Mouse (Mus musculus) heart, embryonic 11.5 days (tissue): ENCODE data around the gene Eme2. TPM values are rescaled to one million over a fixed set of nuclear protein-coding genes. Genes with fewer than 3 reads are reported as not detected.

Experiments
- ATAC-seq: fragments of 200-750 bp; cut with Nextera tagmentation; replicated peaks from 2 replicates; pipeline ENCODE4 v1.8.0; 2017; ENCODE audit warnings: moderate library complexity; ENCODE audit not compliant: insufficient number of reproducible peaks, low FRiP score, low TSS enrichment
- H3K27ac ChIP-seq: fragments of 300-500 bp; sonication (generic); 2 replicates; pipeline ENCODE4 v1.5.1; 2014; ENCODE audit warnings: mild to moderate bottlenecking, low read depth, low read length
- H3K27me3 ChIP-seq: fragments of 300-500 bp; sonication (generic); 2 replicates; pipeline ENCODE4 v1.6.1; 2014; ENCODE audit warnings: mild to moderate bottlenecking, low read length, mixed read lengths; ENCODE audit not compliant: control insufficient read depth, insufficient read depth
- H3K36me3 ChIP-seq: fragments of 300-500 bp; sonication (generic); 2 replicates; pipeline ENCODE4 v1.6.1; 2014; ENCODE audit warnings: mild to moderate bottlenecking, low read length, moderate library complexity, mixed read lengths; ENCODE audit not compliant: control insufficient read depth, insufficient read depth
- H3K4me1 ChIP-seq: fragments of 300-500 bp; sonication (generic); 2 replicates; pipeline ENCODE4 v1.6.1; 2014; ENCODE audit warnings: low read length; ENCODE audit not compliant: control insufficient read depth, insufficient read depth
- H3K4me2 ChIP-seq: fragments of 300-500 bp; sonication (generic); 2 replicates; pipeline ENCODE4 v1.6.1; 2014; ENCODE audit warnings: mild to moderate bottlenecking, moderate library complexity
- H3K4me3 ChIP-seq: fragments of 300-500 bp; sonication (generic); 2 replicates; pipeline ENCODE4 v1.5.1; 2014; ENCODE audit warnings: low read depth, low read length
- H3K9ac ChIP-seq: fragments of 300-500 bp; sonication (generic); 2 replicates; pipeline ENCODE4 v1.6.1; 2014; ENCODE audit warnings: mild to moderate bottlenecking, low read depth, low read length, moderate library complexity
- H3K9me3 ChIP-seq: fragments of 300-500 bp; sonication (generic); replicated peaks from 2 replicates; pipeline ENCODE4 v1.6.1; 2016; ENCODE audit warnings: low read length; ENCODE audit not compliant: control insufficient read depth
- WGBS: fragments of 180-500 bp; shearing (Covaris S2); extraction: QIAGEN DNeasy Blood & Tissue Kit; methylation state at CpG from one replicate; pipeline ENCODE4 v1.1.7; 2014; ENCODE audit not compliant: insufficient replicate concordance; 5-methylcytosine and 5-hydroxymethylcytosine counted together
- polyA plus RNA-seq: library from polyadenylated mRNA; unstranded; fragments of >200 nt; fragmentation: Nextera tagmentation; extraction: Ambion mirVana; gene quantifications from 2 replicates; pipeline ENCODE4 v1.2.1, GENCODE M21; 2014

The Eme2 gene
- polyA plus RNA-seq, 1 experiment from 2014 or later: 15.3 TPM

DNA sequence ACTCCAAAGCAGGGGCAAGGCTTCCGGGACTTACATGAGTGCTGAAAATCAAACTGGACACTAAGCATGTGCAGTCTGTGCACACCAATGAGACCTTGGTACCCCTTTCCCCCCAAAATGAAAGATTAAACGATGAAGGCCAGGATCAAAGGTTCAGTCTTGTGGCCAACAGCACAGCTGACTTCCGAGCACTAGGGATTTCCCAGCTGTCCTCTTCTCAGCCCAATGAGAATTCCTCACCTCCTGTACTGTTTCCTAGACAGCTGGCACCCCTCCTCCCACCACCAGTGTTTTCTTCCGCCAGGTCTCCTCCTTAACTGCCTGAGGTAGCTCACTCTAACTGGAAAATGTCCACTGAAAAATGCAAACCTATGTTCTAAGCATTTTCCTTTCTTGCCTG lies 38.3 kb upstream of the Eme2 start:
- ATAC-seq: no peak
- H3K27ac ChIP-seq: no peak overlapping the region
- no peak overlapping the region for H3K9ac ChIP-seq
- no peak overlapping the region for H3K4me3 ChIP-seq
- no peak overlapping the region for H3K4me2 ChIP-seq
- peaks cover 18% of the 10 kb centered on the region for H3K4me1 ChIP-seq
- no peaks in the 10 kb centered on the region for H3K27me3 ChIP-seq
- no peaks in the 10 kb centered on the region for H3K9me3 ChIP-seq
- no peaks in the 10 kb centered on the region for H3K36me3 ChIP-seq
- WGBS: 78% methylated on average over 4 of the region's 4 CpGs

DNA sequence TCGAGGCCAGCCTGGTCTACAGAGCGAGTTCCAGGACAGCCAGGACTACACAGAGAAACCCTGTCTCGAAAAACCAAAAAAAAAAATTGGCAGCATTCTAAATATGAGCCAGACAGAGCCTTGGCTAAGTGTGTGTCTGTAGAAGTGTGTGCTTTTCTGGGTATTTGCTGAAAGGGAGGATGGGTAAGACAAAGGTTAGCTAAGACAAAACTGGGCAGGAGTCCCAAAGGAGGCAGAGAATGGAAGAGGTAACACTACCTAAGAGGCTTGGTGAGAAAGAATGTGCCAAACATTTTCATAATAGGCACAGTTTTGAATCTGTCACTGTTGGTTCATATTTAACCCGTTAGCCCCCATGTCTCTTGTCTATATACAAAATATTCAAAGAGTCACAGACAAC lies 37.5 kb upstream of the Eme2 start:
- Histone ChIP-seq H3K4me3 (no peak overlapping the region), H3K36me3 (0 out of 2 replicates have a peak, but pooled peaks cover under 1% of the 10 kb centered on the region), H3K27ac (no peak overlapping the region), H3K9ac (no peak overlapping the region), H3K4me1 (peaks cover 18% of the 10 kb centered on the region), H3K4me2 (no peak overlapping the region), H3K9me3 (no peaks in the 10 kb centered on the region), H3K27me3 (no peaks in the 10 kb centered on the region)
- WGBS: 91% methylated on average over 4 of the region's 4 CpGs
- ATAC-seq: no peak

DNA sequence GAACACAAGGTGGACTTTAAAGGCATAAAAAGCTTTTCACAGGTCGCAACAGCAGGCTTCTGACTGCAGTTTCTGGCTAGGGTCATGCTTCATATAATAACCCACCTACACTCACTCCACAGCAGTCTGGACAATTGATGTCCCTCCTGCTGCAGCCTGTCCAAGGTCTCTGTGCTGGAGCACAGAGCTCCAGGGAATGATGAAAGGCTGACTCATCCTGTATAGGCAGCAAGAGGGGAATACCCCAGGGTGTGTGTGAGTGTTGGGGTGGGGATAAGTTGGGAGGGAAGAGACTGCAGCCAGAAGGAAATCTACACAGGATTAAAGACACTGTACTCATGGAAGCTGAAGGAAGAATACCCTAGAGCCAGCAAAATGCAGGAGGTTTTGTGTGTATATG lies 34.6 kb upstream of the Eme2 start:
- H3K9ac ChIP-seq: no peak overlapping the region
- no peaks in the 10 kb centered on the region for H3K9me3 ChIP-seq
- H3K27me3 ChIP-seq: no peaks in the 10 kb centered on the region
- H3K4me1 ChIP-seq: peaks cover 5% of the 10 kb centered on the region
- no peak overlapping the region for H3K27ac ChIP-seq
- H3K4me3 ChIP-seq: no peak overlapping the region
- ATAC-seq: no peak
- peaks cover 16% of the 10 kb centered on the region for H3K36me3 ChIP-seq
- WGBS: 75% methylated on average over 1 of the region's 1 CpGs
- H3K4me2 ChIP-seq: no peak overlapping the region

DNA sequence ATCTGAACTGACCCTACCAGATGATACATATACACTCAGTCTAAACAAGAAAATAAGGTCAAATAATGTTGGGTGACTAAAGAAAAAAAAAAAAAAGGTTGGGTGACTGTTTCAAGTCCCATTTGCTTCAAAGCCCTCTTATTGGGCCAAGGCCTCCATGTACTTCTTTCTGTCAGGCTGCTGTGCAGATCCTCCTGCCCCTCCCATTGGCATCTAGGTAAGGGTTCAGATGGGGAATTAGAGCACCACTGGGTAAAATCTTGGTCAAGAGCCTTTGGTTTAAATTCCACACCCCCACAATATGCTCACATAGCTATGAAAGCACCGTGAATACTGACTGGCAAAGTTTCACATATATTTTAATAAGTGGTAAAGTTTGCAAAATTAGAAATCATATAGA lies 28.4 kb upstream of the Eme2 start:
- no peak overlapping the region for H3K9ac ChIP-seq
- H3K27me3 ChIP-seq: no peaks in the 10 kb centered on the region
- H3K4me3 ChIP-seq: no peak overlapping the region
- no peak overlapping the region for H3K27ac ChIP-seq
- H3K4me1 ChIP-seq: no peaks in the 10 kb centered on the region
- H3K9me3 ChIP-seq: no peaks in the 10 kb centered on the region
- WGBS: 100% methylated on average over 1 of the region's 1 CpGs
- no peak for ATAC-seq
- H3K36me3 ChIP-seq: peaks cover 52% of the 10 kb centered on the region
- no peak overlapping the region for H3K4me2 ChIP-seq

DNA sequence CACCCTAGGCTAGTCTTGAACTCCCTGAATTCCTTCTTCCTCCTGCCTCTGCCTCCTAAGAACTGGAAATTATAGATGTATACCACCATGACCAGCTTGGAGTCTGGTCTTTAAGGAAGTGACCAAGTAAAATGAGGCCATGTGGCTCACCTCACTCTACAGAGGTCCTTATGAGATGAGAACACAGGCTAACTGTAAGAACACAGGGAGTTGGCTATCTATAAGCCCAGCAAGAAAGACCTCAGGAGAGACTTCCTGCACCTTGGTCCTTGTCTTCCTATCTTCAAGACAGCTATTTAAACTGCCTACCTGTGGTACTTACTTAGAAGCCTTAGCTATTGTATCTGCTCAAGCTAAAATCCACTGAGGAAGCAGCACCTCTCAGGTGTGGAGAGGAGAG lies 19.1 kb upstream of the Eme2 start:
- Histone ChIP-seq H3K9ac (no peak overlapping the region), H3K27ac (no peak overlapping the region), H3K4me2 (no peak overlapping the region), H3K27me3 (no peaks in the 10 kb centered on the region), H3K4me3 (no peak overlapping the region), H3K36me3 (peaks cover 37% of the 10 kb centered on the region), H3K4me1 (no peaks in the 10 kb centered on the region), H3K9me3 (no peaks in the 10 kb centered on the region)
- no peak for ATAC-seq

DNA sequence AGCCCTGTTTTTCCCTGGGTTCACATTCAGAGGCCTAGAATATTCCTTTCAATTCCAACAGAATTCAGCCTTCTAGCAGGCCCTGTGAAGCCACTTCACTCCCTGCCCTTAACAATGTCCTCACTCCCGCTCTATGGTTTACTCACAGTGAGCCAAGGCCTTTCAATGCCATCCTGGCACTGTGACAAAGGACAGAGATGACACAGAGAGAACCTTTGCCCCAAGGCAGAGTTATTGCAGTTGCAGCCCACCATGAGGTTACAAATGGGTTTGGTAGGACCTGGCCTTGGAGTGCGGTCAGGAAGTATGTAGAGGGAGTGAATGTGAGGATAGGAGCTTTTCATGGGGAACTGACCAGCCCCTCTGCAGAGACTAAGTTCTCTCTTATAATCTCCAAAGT lies 12.7 kb upstream of the Eme2 start:
- WGBS: 89% methylated on average over 2 of the region's 2 CpGs

DNA sequence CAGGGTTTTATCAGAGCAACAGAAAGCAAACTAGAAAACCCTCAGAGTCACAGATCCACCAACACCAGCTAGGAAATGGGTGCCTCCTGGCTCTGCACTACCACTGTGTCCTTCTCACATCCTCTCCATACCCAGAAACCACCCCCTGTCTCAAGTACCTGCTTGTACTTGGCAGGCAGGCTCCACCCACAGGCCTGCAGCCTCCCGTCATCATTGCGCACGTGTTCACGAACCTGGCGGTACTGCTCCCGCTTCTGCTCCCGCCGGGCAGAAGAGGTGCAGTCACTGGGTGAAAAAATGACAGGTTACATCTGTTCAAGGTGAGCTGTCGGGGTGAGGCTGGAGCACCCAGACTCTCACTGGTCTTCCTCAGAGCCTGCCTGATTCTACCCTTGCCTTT lies 8.9 kb upstream of the Eme2 start:
- Histone ChIP-seq H3K4me3 (no peak overlapping the region), H3K27me3 (no peaks in the 10 kb centered on the region), H3K36me3 (peaks cover 64% of the 10 kb centered on the region), H3K4me1 (0 out of 2 replicates have a peak, but pooled peaks cover 3% of the 10 kb centered on the region), H3K4me2 (no peak overlapping the region), H3K27ac (no peak overlapping the region), H3K9ac (no peak overlapping the region), H3K9me3 (no peaks in the 10 kb centered on the region)
- 90% methylated on average over 9 of the region's 9 CpGs for WGBS
- no peak for ATAC-seq

More for the DNA sequence above, 12.7 kb upstream of the Eme2 start:
- H3K9ac ChIP-seq: no peak overlapping the region
- H3K36me3 ChIP-seq: peaks cover 33% of the 10 kb centered on the region
- H3K4me1 ChIP-seq: no peaks in the 10 kb centered on the region
- H3K4me2 ChIP-seq: no peak overlapping the region
- no peak for ATAC-seq
- H3K27ac ChIP-seq: no peak overlapping the region
- H3K27me3 ChIP-seq: no peaks in the 10 kb centered on the region
- no peak overlapping the region for H3K4me3 ChIP-seq
- no peaks in the 10 kb centered on the region for H3K9me3 ChIP-seq

DNA sequence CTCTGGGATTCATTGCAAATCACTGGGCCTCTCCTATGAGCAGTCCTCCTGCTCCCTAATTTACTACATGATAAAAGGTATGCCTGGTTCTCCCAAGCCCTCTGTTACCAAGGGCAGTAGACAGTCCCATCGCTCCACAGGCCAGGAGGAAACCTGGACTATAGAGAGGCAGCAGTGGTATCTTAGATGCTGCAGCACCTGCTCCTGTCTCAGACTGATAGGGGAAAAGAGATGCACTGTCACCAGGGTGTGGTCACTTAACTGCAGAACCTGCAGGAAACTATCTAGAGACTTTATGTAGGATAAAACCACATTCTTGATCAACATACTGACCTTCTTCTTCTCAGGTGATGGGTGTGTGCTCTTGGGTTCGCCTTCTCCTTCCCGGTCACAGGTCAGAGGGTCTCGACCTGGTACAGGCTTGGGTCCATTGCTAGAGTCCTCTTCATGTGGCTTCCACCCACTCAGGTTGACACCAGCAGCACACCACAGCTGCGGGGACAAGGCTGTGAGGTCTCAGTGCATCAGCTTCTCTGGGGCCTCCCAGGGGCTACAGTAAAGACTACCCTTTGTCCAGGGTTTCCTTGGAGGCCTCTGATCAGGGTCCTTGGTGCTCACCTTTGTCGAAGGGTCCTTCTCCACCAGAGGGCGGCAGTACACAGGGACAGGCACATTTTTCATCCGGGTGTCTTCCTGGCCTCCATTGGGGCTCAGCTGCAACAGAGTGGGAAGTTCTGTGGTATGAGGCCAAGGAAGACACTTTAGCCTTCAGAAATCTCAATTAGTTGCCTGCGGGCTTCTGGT lies 8.0 kb upstream of the Eme2 start:
- Histone ChIP-seq H3K27me3 (no peaks in the 10 kb centered on the region), H3K4me1 (peaks cover 4% of the 10 kb centered on the region; the same call in 1 of the 2 replicates), H3K9ac (no peak overlapping the region), H3K9me3 (no peaks in the 10 kb centered on the region), H3K36me3 (peaks cover 67% of the 10 kb centered on the region), H3K4me3 (no peak overlapping the region), H3K4me2 (0 out of 2 replicates have a peak overlapping the region, but pooled peaks have one; percentile 35), H3K27ac (peak overlapping the region; percentile 67)
- peak; percentile 77 for ATAC-seq
- WGBS: 59% methylated on average over 9 of the region's 9 CpGs

DNA sequence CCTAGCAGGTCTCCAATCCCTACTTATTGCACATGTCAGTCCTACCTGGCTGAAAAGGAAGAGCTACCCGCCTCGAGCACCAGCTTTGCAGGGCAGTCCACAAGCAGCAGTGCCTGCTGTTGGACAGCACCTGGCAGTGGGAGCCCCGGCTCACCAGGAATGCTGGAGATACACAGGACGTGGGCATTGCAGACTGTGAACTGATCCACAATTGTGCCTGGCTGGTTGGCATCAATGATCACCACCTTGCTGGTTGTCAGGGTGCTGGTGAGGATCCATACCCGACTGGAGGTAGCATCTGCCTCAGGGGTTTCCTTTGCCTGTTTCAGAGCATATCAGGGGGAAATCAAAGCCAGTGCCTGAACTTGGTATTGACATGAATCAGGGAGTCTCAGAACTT lies 7.2 kb upstream of the Eme2 start:
- no peak overlapping the region for H3K27ac ChIP-seq
- H3K4me3 ChIP-seq: no peak overlapping the region
- no peak overlapping the region for H3K4me2 ChIP-seq
- H3K27me3 ChIP-seq: no peaks in the 10 kb centered on the region
- no peak for ATAC-seq
- no peak overlapping the region for H3K9ac ChIP-seq
- H3K4me1 ChIP-seq: peaks cover 11% of the 10 kb centered on the region
- peaks cover 68% of the 10 kb centered on the region for H3K36me3 ChIP-seq
- H3K9me3 ChIP-seq: no peaks in the 10 kb centered on the region
- WGBS: 87% methylated on average over 5 of the region's 5 CpGs
